In genomic region chr11:46077732-46078375, GRCm38 (mm10) we compare ENCODE assay signal across 13 mouse cellular contexts. TPM values are rescaled to one million over a fixed set of nuclear protein-coding genes. Genes with fewer than 3 reads are reported as not detected.
A peak's percentile ranks its signal among the peaks of the same experiment; 100 is the strongest.
DNase-seq lines count a peak whose midpoint lies in the region; ATAC-seq and TF ChIP-seq lines count a peak whose summit lies in the region.
"Had no signal": no experiment of that assay in that cellular context is flagged by ENCODE, and none has a peak within 500 bp of the region (broad histone marks: within the 10 kb centered on the region; RNA-seq: fewer than 3 reads in every experiment).

No protein-coding gene starts in this region.

- H3K4me1 ChIP-seq in liver, embryonic 11.5 days (replicated peaks; ENCODE audit: control insufficient read depth, insufficient read depth, low read length), result peaks cover 25% of the 10 kb centered on the region
- 0 out of 2 replicates have a peak, but pooled peaks cover 5% of the 10 kb centered on the region for H3K4me1 ChIP-seq in hindbrain, embryonic 14.5 days (replicated peaks; ENCODE audit: control insufficient read depth, insufficient read depth, low read length)
- no peaks in the 10 kb centered on the region for H3K4me1 ChIP-seq in forebrain, postnatal 0 days (ENCODE audit: insufficient read depth)

- no peaks in the 10 kb centered on the region for H3K27me3 ChIP-seq in liver, embryonic 11.5 days (replicated peaks; ENCODE audit: control insufficient read depth, insufficient read depth, low read length)
- H3K27me3 ChIP-seq in hindbrain, embryonic 14.5 days (ENCODE audit: control insufficient read depth, insufficient read depth, low read length), result no peaks in the 10 kb centered on the region
- no peaks in the 10 kb centered on the region for H3K27me3 ChIP-seq in forebrain, postnatal 0 days (ENCODE audit: insufficient read depth, low read length)
- H3K27me3 ChIP-seq: limb, embryonic 12.5 days had no signal

- H3K4me3 ChIP-seq in liver, embryonic 11.5 days (ENCODE audit: low read depth, low read length), result peak overlapping the region; percentile 20; the same call in 1 of the 2 replicates
- H3K4me3 ChIP-seq in hindbrain, embryonic 14.5 days (replicated peaks; ENCODE audit: low read length), result no peak overlapping the region
- H3K4me3 ChIP-seq in forebrain, postnatal 0 days (ENCODE audit: low read depth, low read length), result no peak overlapping the region
- H3K4me3 ChIP-seq: limb, embryonic 12.5 days had no signal

- 39% methylated on average over 7 of the region's 7 CpGs for WGBS in liver, embryonic 11.5 days
- WGBS in hindbrain, embryonic 14.5 days, result 88% methylated on average over 7 of the region's 7 CpGs
- WGBS in forebrain, postnatal 0 days, result 83% methylated on average over 7 of the region's 7 CpGs

- H3K36me3 ChIP-seq in liver, embryonic 11.5 days (ENCODE audit: control insufficient read depth, insufficient read depth, low read length), result peaks cover 6% of the 10 kb centered on the region; the same call in 1 of the 2 replicates
- peaks cover 13% of the 10 kb centered on the region for H3K36me3 ChIP-seq in hindbrain, embryonic 14.5 days (replicated peaks; ENCODE audit: control insufficient read depth, insufficient read depth)
- H3K36me3 ChIP-seq in forebrain, postnatal 0 days (ENCODE audit: insufficient read depth), result peaks cover 4% of the 10 kb centered on the region; the same call in 1 of the 2 replicates

- H3K27ac ChIP-seq in liver, embryonic 11.5 days (ENCODE audit: low read depth, low read length), result peak overlapping the region; percentile 88
- no peak overlapping the region for H3K27ac ChIP-seq in hindbrain, embryonic 14.5 days
- no peak overlapping the region for H3K27ac ChIP-seq in forebrain, postnatal 0 days (ENCODE audit: low read depth, low read length)
- H3K27ac ChIP-seq: limb, embryonic 12.5 days had no signal

- TF ChIP-seq CTCF in forebrain, postnatal 0 days (IDR thresholded peaks at IDR 0.05; ENCODE audit: low read depth), result no peak

- H3K9ac ChIP-seq in liver, embryonic 11.5 days (ENCODE audit: low read depth, low read length), result peak overlapping the region; percentile 46
- no peak overlapping the region for H3K9ac ChIP-seq in hindbrain, embryonic 14.5 days
- no peak overlapping the region for H3K9ac ChIP-seq in forebrain, postnatal 0 days
- H3K9ac ChIP-seq: limb, embryonic 12.5 days had no signal

- ATAC-seq in liver, embryonic 11.5 days (replicated peaks; ENCODE audit: low FRiP score), result peak; percentile 100
- ATAC-seq in hindbrain, embryonic 14.5 days (ENCODE audit: low FRiP score), result no peak
- no peak for ATAC-seq in forebrain, postnatal 0 days
- ATAC-seq: inflammation-experienced regulatory T-cells, adult 6 months had no signal

- H3K9me3 ChIP-seq in liver, embryonic 11.5 days (ENCODE audit: control insufficient read depth, low read length), result peaks cover 4% of the 10 kb centered on the region; the same call in 1 of the 2 replicates
- no peaks in the 10 kb centered on the region for H3K9me3 ChIP-seq in hindbrain, embryonic 14.5 days (ENCODE audit: control insufficient read depth, low read length)
- no peaks in the 10 kb centered on the region for H3K9me3 ChIP-seq in forebrain, postnatal 0 days (ENCODE audit: low read length)
- H3K9me3 ChIP-seq: limb, embryonic 12.5 days had no signal

- DNase-seq in embryo, embryonic 10 days (ENCODE audit: low spot score), result peak; percentile 30
- DNase-seq in embryo, embryonic 9.5 days (ENCODE audit: extremely low spot score), result no peak
- peak; percentile 64 for DNase-seq in spleen, adult 12 weeks (ENCODE audit: low spot score)
- DNase-seq in spleen, adult 18-20 months, result no peak
- peak; percentile 69 for DNase-seq in liver, embryonic 11.5 days (ENCODE audit: low spot score)
- no peak for DNase-seq in hindbrain, embryonic 14.5 days (ENCODE audit: low spot score)
- DNase-seq in ovary, postnatal 14 days (ENCODE audit: low spot score), result no peak
- DNase-seq in forebrain, postnatal 0 days, result no peak
- DNase-seq: B cell, adult 2 months; embryo, embryonic 11 days; right cerebral cortex, postnatal 4 days had no signal

- H3K4me2 ChIP-seq in liver, embryonic 11.5 days, result peak overlapping the region; percentile 36
- no peak overlapping the region for H3K4me2 ChIP-seq in hindbrain, embryonic 14.5 days (replicated peaks)
- H3K4me2 ChIP-seq in forebrain, postnatal 0 days (ENCODE audit: low read depth), result no peak overlapping the region
- H3K4me2 ChIP-seq: limb, embryonic 12.5 days had no signal

RNA-seq across cellular contexts. Expression of gene Adam19, which starts 22.1 kb away (rescaled TPM):
- polyA plus RNA-seq in liver, embryonic 11.5 days (2014; fragmentation: Nextera tagmentation; extraction: Ambion mirVana), result 8.5 and 8.8 TPM in 2 replicates
- 12.2 and 14.5 TPM in 2 replicates for polyA plus RNA-seq in hindbrain, embryonic 14.5 days (2014; fragmentation: Nextera tagmentation; extraction: Ambion mirVana)
- 16.2 and 19.8 TPM in 2 replicates for total RNA-seq in forebrain, postnatal 0 days (2014; rRNA removed)
- 3.5 and 5.0 TPM in 2 replicates for polyA plus RNA-seq in forebrain, postnatal 0 days (2015; fragmentation: Nextera tagmentation; extraction: Ambion mirVana)

RNA-seq across cellular contexts. Expression of gene Gm12166, which starts 25.7 kb away (rescaled TPM):
- polyA plus RNA-seq in liver, embryonic 11.5 days (2014; fragmentation: Nextera tagmentation; extraction: Ambion mirVana), result 5.5 and 6.6 TPM in 2 replicates
- polyA plus RNA-seq in hindbrain, embryonic 14.5 days (2014; fragmentation: Nextera tagmentation; extraction: Ambion mirVana), result 4.4 and 6.6 TPM in 2 replicates
- total RNA-seq in forebrain, postnatal 0 days (2014; rRNA removed), result 9.2 and 15.1 TPM in 2 replicates
- polyA plus RNA-seq in forebrain, postnatal 0 days (2015; fragmentation: Nextera tagmentation; extraction: Ambion mirVana), result 6.6 and 7.4 TPM in 2 replicates

Comparison
In these comparisons a context has a peak if more than half of its experiments do, and no peak if none do; other contexts are left out.
1. DNase-seq: peak in embryo, embryonic 10 days (single experiment), spleen, adult 12 weeks (single experiment) and liver, embryonic 11.5 days (single experiment); none in embryo, embryonic 9.5 days (single experiment), spleen, adult 18-20 months (0 of 2), hindbrain, embryonic 14.5 days (single experiment), ovary, postnatal 14 days (single experiment) and forebrain, postnatal 0 days (single experiment).